ENCODE assay signal across 21 mouse cellular contexts in the genomic region with DNA sequence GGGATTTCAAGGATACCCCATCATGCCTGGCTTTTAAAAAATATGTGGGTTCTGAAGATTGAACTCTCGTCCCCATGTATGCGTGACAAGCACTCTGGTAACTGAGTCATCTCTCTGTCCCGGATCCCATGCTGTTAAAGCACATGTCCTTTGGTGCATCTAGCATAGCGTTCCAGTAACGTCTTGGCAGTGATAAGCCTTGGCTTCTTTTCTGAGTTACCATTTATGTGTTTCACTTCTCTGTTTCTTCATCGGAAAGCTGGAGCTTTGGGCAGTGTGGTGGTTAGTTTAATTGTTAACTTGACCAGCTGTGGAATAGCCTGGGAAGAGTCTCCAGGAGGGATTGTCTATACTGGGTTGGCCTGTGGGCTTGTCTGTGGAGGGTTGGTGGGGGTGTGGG.
"Had no signal": no experiment of that assay in that cellular context is flagged by ENCODE, and none has a peak within 500 bp of the region (broad histone marks: within the 10 kb centered on the region; RNA-seq: fewer than 3 reads in every experiment).

No protein-coding gene starts in this region.

- H3K9ac ChIP-seq: kidney, embryonic 15.5 days; limb, embryonic 12.5 days; limb, embryonic 15.5 days; liver, embryonic 14.5 days; liver, postnatal 0 days; lung, embryonic 14.5 days; midbrain, embryonic 12.5 days; midbrain, embryonic 15.5 days; neural tube, embryonic 12.5 days; neural tube, embryonic 15.5 days; stomach, embryonic 15.5 days had no signal

- H3K9me3 ChIP-seq: kidney, embryonic 15.5 days; limb, embryonic 12.5 days; limb, embryonic 15.5 days; midbrain, embryonic 15.5 days; neural tube, embryonic 12.5 days; neural tube, embryonic 15.5 days; stomach, embryonic 15.5 days had no signal

- ATAC-seq: liver, postnatal 0 days; lung, postnatal 0 days; midbrain, embryonic 15.5 days had no signal

- H3K27ac ChIP-seq: kidney, embryonic 15.5 days; limb, embryonic 12.5 days; limb, embryonic 15.5 days; liver, embryonic 14.5 days; midbrain, embryonic 12.5 days; midbrain, embryonic 15.5 days; neural tube, embryonic 12.5 days; neural tube, embryonic 15.5 days; stomach, embryonic 15.5 days had no signal

- H3K4me3 ChIP-seq: kidney, embryonic 15.5 days; limb, embryonic 12.5 days; limb, embryonic 15.5 days; midbrain, embryonic 12.5 days; midbrain, embryonic 15.5 days; neural tube, embryonic 12.5 days; neural tube, embryonic 15.5 days; stomach, embryonic 15.5 days had no signal

- H3K4me1 ChIP-seq: limb, embryonic 12.5 days; limb, embryonic 15.5 days; midbrain, embryonic 15.5 days; neural tube, embryonic 12.5 days; neural tube, embryonic 15.5 days had no signal

- H3K36me3 ChIP-seq: kidney, embryonic 15.5 days; limb, embryonic 12.5 days; limb, embryonic 15.5 days; midbrain, embryonic 12.5 days; midbrain, embryonic 15.5 days; neural tube, embryonic 12.5 days; neural tube, embryonic 15.5 days; stomach, embryonic 15.5 days had no signal

- DNase-seq: kidney, postnatal 10 days; kidney, postnatal 4 days; left cerebral cortex, postnatal 4 days; liver, postnatal 0 days; lung, embryonic 14.5 days; lung, postnatal 36 days; right cerebral cortex, adult 18-20 months; right cerebral cortex, postnatal 14 days; right cerebral cortex, postnatal 4 days; thymus, postnatal 25 days had no signal

- H3K27me3 ChIP-seq: kidney, embryonic 15.5 days; limb, embryonic 12.5 days; limb, embryonic 15.5 days; midbrain, embryonic 12.5 days; midbrain, embryonic 15.5 days; neural tube, embryonic 12.5 days; neural tube, embryonic 15.5 days; stomach, embryonic 15.5 days had no signal

- H3K4me2 ChIP-seq: kidney, embryonic 15.5 days; limb, embryonic 12.5 days; limb, embryonic 15.5 days; liver, embryonic 11.5 days; lung, embryonic 14.5 days; midbrain, embryonic 12.5 days; midbrain, embryonic 15.5 days; neural tube, embryonic 12.5 days; neural tube, embryonic 15.5 days; stomach, embryonic 15.5 days had no signal
